Comparison of ENCODE assay signal across 8 mouse cellular contexts in the genomic region with DNA sequence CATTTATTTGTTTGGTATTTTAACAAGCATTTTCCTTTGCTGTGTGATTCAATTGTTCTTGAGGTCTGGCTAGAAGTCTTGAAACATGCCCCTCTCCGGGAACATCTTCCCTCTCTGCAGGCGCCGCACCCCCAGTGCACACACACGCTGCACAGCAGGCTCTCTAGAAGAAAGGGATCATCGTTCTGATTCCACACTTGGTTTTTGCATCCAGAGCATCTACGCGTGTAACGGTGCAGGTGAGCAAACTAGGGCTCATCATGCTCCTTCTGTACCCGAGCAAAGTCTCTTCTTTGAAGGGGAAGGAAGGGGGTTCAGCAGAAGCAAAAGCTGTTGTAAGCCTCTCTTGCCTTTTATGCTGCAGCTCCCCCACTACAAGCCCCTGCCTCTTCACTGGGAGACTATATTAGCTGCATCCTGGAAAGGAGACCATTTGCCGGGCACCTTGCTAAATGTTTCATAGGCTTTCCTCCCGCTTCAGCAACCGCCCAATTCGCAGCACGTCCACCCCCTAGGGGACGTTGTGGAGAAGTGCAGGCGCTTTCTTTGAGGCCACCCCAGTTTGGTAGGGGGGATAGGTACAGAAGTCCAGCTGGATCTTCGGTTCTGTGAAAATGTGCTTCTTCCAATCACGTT. TPM values are rescaled to one million over a fixed set of nuclear protein-coding genes. Genes with fewer than 3 reads are reported as not detected.
DNase-seq lines count a peak whose midpoint lies in the region; ATAC-seq and TF ChIP-seq lines count a peak whose summit lies in the region.

Tmem163 (minus strand) TSS at position 51 of the 636 bp plus-strand sequence.

- 0 out of 2 replicates have a peak, but pooled peaks cover 2% of the 10 kb centered on the region for H3K4me1 ChIP-seq in embryonic fibroblast, embryonic 13.5 days (ENCODE audit: control insufficient read depth, insufficient read depth, low read length)
- no peaks in the 10 kb centered on the region for H3K4me1 ChIP-seq in liver, embryonic 14.5 days (replicated peaks; ENCODE audit: control insufficient read depth in 2 of 2, insufficient read depth in 2 of 2, low read length in 1 of 2)
- peaks cover 14% of the 10 kb centered on the region for H3K4me1 ChIP-seq in neural tube, embryonic 12.5 days

- no peak for TF ChIP-seq POLR2A in embryonic fibroblast, embryonic 13.5 days (IDR thresholded peaks at IDR 0.05; ENCODE audit: low read depth, low read length)

- TF ChIP-seq CTCF in embryonic fibroblast, embryonic 13.5 days (IDR thresholded peaks at IDR 0.05; ENCODE audit: borderline replicate concordance, insufficient read depth, low read length) = peak; percentile 55; the same call in 1 of the 2 replicates
- TF ChIP-seq CTCF in liver, embryonic 14.5 days (IDR thresholded peaks at IDR 0.05; ENCODE audit: low read depth) = peak; percentile 82

- H3K27ac ChIP-seq in embryonic fibroblast, embryonic 13.5 days (ENCODE audit: insufficient read depth, low read length) = no peak within 1 kb of the TSS
- H3K27ac ChIP-seq in liver, embryonic 14.5 days = no peak within 1 kb of the TSS
- H3K27ac ChIP-seq in neural tube, embryonic 12.5 days = 0 out of 2 replicates have a peak within 1 kb of the TSS, but pooled peaks have one; percentile 20

- peaks cover 51% of the 10 kb centered on the region for H3K27me3 ChIP-seq in liver, embryonic 14.5 days (ENCODE audit: control insufficient read depth, insufficient read depth, low read length)
- peaks cover 60% of the 10 kb centered on the region for H3K27me3 ChIP-seq in neural tube, embryonic 12.5 days (replicated peaks)

- no peaks in the 10 kb centered on the region for H3K9me3 ChIP-seq in liver, embryonic 14.5 days (ENCODE audit: control insufficient read depth, low read length)
- H3K9me3 ChIP-seq in neural tube, embryonic 12.5 days = no peaks in the 10 kb centered on the region

- peak; percentile 57 for ATAC-seq in inflammation-experienced regulatory T-cells, adult 6 months
- no peak for ATAC-seq in liver, embryonic 14.5 days (ENCODE audit: insufficient read depth)
- no peak for ATAC-seq in neural tube, embryonic 12.5 days (ENCODE audit: low FRiP score, low read depth)

- TF ChIP-seq EP300 in liver, embryonic 14.5 days (IDR thresholded peaks at IDR 0.05; ENCODE audit: low read depth) = no peak

- peak; percentile 39 to 62 for DNase-seq in right cerebral cortex, postnatal 10 days (ENCODE audit: low spot score in 2 of 2)
- DNase-seq in right cerebral cortex, postnatal 36 days (ENCODE audit: low spot score in 2 of 2) = no peak
- peak; percentile 37 for DNase-seq in adrenal gland, postnatal 25 days
- peak in 1 of 3 experiments; percentile 10 for DNase-seq in liver, embryonic 14.5 days (ENCODE audit: low read depth in 3 of 3, low spot score in 3 of 3)
- no peak for DNase-seq in frontal cortex, postnatal 14 days (ENCODE audit: low spot score in 2 of 2)

- no peak within 1 kb of the TSS for H3K4me3 ChIP-seq in embryonic fibroblast, embryonic 13.5 days (ENCODE audit: insufficient read depth, low read length)
- H3K4me3 ChIP-seq in liver, embryonic 14.5 days (ENCODE audit: insufficient read depth in 1 of 2, low read depth in 2 of 2, low read length in 2 of 2) = no peak within 1 kb of the TSS
- H3K4me3 ChIP-seq in neural tube, embryonic 12.5 days = peak within 1 kb of the TSS; percentile 59

- H3K9ac ChIP-seq in liver, embryonic 14.5 days (replicated peaks) = no peak within 1 kb of the TSS
- peak within 1 kb of the TSS; percentile 73 for H3K9ac ChIP-seq in neural tube, embryonic 12.5 days

- no peak within 1 kb of the TSS for H3K4me2 ChIP-seq in liver, embryonic 14.5 days (ENCODE audit: low read depth)
- peak within 1 kb of the TSS; percentile 83 for H3K4me2 ChIP-seq in neural tube, embryonic 12.5 days (replicated peaks)

- H3K36me3 ChIP-seq in liver, embryonic 14.5 days (replicated peaks; ENCODE audit: control insufficient read depth, insufficient read depth, low read depth) = no peaks in the 10 kb centered on the region
- H3K36me3 ChIP-seq in neural tube, embryonic 12.5 days = no peaks in the 10 kb centered on the region

- whole genome bisulfite sequencing in liver, embryonic 14.5 days (ENCODE audit: insufficient replicate concordance) = 25% methylated on average over 18 of the region's 18 CpGs
- 15% methylated on average over 18 of the region's 18 CpGs for WGBS in neural tube, embryonic 12.5 days

RNA-seq across cellular contexts. Expression of gene Tmem163, which starts in this region (rescaled TPM):
- total RNA-seq in adrenal gland, postnatal 25 days (2021) = not detected in 2 replicates
- not detected in 2 replicates for polyA plus RNA-seq in embryonic fibroblast, embryonic 13.5 days (2011; ENCODE audit: insufficient read length, low read depth, missing spikeins)
- under 1 TPM in 2 of 3 experiments, not detected in 1; 0.28 to 0.83 TPM for polyA plus RNA-seq in inflammation-experienced regulatory T-cells, adult 6 months (2017; shearing (Covaris generic))
- polyA plus RNA-seq in liver, embryonic 14.5 days (2012; rRNA removed) = 0.09 and 0.13 TPM in 2 replicates
- polyA plus RNA-seq in liver, embryonic 14.5 days (2014; fragmentation: Nextera tagmentation; extraction: Ambion mirVana) = 0.27 and 0.51 TPM in 2 replicates
- polyA plus RNA-seq in neural tube, embryonic 12.5 days (2016; fragmentation: Nextera tagmentation; extraction: Ambion mirVana) = 44.2 and 46.8 TPM in 2 replicates

Comparison
In these comparisons a context has a peak if more than half of its experiments do, and no peak if none do; other contexts are left out.
1. RNA of gene Tmem163 (polyA plus RNA-seq): 44.2 to 46.8 TPM in neural tube, embryonic 12.5 days; 0.28 to 0.83 TPM in inflammation-experienced regulatory T-cells, adult 6 months, 0.09 to 0.51 TPM in liver, embryonic 14.5 days and not detected in embryonic fibroblast, embryonic 13.5 days; every median in the first group is over 10 times any median in the second.
2. DNase-seq: peak in right cerebral cortex, postnatal 10 days (2 of 2); none in right cerebral cortex, postnatal 36 days (0 of 2) and frontal cortex, postnatal 14 days (0 of 2).
3. Peak in DNase-seq in adrenal gland, postnatal 25 days; RNA of the gene not detected or under 1 TPM.
4. Peak in ATAC-seq in inflammation-experienced regulatory T-cells, adult 6 months; RNA of the gene not detected or under 1 TPM.